Comparison of ENCODE assay signal across 10 mouse cellular contexts in genomic region chr11:71230684-71231480, GRCm38 (mm10). TPM values are rescaled to one million over a fixed set of nuclear protein-coding genes. Genes with fewer than 3 reads are reported as not detected.
DNase-seq lines count a peak whose midpoint lies in the region; ATAC-seq lines count a peak whose summit lies in the region.
"Had no signal": no experiment of that assay in that cellular context is flagged by ENCODE, and none has a peak within 500 bp of the region (broad histone marks: within the 10 kb centered on the region; RNA-seq: fewer than 3 reads in every experiment).

Gene Nlrp1b, minus strand, starts transcription at chr11:71230733.

- intact Hi-C loops in left cerebral cortex, postnatal 4 days (cut with DNase I): loop anchor here (2.0 kb wide), 1 partner anchor 58 kb away; no protein-coding TSS in a partner anchor

- peak; percentile 99 for ATAC-seq in granulocyte monocyte progenitor cell, adult 5-6 weeks (replicated peaks; ENCODE audit: poor library complexity, severe bottlenecking)
- ATAC-seq: intestine, embryonic 16.5 days had no signal

- DNase-seq in embryo, embryonic 11 days: peak; percentile 1
- no peak for DNase-seq in embryo, embryonic 10.5 days (ENCODE audit: low spot score)
- DNase-seq in left cerebral cortex, adult 11 months (ENCODE audit: low spot score): peak; percentile 0
- DNase-seq in left cerebral cortex, postnatal 4 days: no peak
- peak; percentile 51 to 68 for DNase-seq in monocyte, adult 2 months (ENCODE audit: low read depth in 1 of 2, low spot score in 2 of 2)
- no peak for DNase-seq in frontal cortex, postnatal 36 days (ENCODE audit: low spot score in 2 of 2)
- no peak for DNase-seq in urinary bladder, postnatal 14 days (ENCODE audit: low spot score)

RNA-seq across cellular contexts. Expression of gene Nlrp1b, which starts in this region (rescaled TPM):
- total RNA-seq in left cerebral cortex, postnatal 4 days (2021): under 1 TPM; 0.08 TPM
- total RNA-seq in granulocyte monocyte progenitor cell, adult 5-6 weeks (2014; fragmentation: Nextera tagmentation): 0.43 TPM in 1 of 2 replicates, not detected in the other
- 0.57 and 0.99 TPM in 2 replicates for total RNA-seq in granulocyte monocyte progenitor cell, adult 5-6 weeks (2017)
- total RNA-seq: midbrain, postnatal 0 days had no signal

Comparison
In these comparisons a context has a peak if more than half of its experiments do, and no peak if none do; other contexts are left out.
1. DNase-seq: peak in embryo, embryonic 11 days (single experiment), left cerebral cortex, adult 11 months (single experiment) and monocyte, adult 2 months (2 of 2); none in embryo, embryonic 10.5 days (single experiment), left cerebral cortex, postnatal 4 days (single experiment), frontal cortex, postnatal 36 days (0 of 2) and urinary bladder, postnatal 14 days (single experiment).
2. Peak in ATAC-seq in granulocyte monocyte progenitor cell, adult 5-6 weeks; RNA of the gene not detected or under 1 TPM.